Mouse (Mus musculus) fat pad, adult 2 months (tissue): ENCODE data around the gene Necab2.

ENCODE experiments used
- DNase-seq: peaks from one replicate; pipeline ENCODE4 v3.0.0-alpha.2; 2011; ENCODE audit warnings: low read depth, low spot score; ENCODE audit errors: extremely low read depth

Gene Necab2

GRCm38 (mm10) chr8:119447781-119448170, 1.3 kb downstream of the Necab2 start:
- DNase-seq: no peak

- no peak for DNase-seq
Observed at GRCm38 (mm10) chr8:119449627-119450026, 3.1 kb downstream of the Necab2 start.

- DNase-seq: no peak
Observed at GRCm38 (mm10) chr8:119451131-119451530, 4.6 kb downstream of the Necab2 start.

GRCm38 (mm10) chr8:119452919-119453318, 6.4 kb downstream of the Necab2 start:
- DNase-seq: no peak

GRCm38 (mm10) chr8:119456045-119456444, 9.5 kb downstream of the Necab2 start:
- no peak for DNase-seq

- no peak for DNase-seq
Observed at GRCm38 (mm10) chr8:119459724-119460123, 13.2 kb downstream of the Necab2 start.

GRCm38 (mm10) chr8:119461356-119461755, 14.8 kb downstream of the Necab2 start:
- DNase-seq: no peak

GRCm38 (mm10) chr8:119463709-119464108, 17.2 kb downstream of the Necab2 start:
- DNase-seq: no peak

- DNase-seq: no peak
Observed at GRCm38 (mm10) chr8:119466105-119466504, 19.6 kb downstream of the Necab2 start.

GRCm38 (mm10) chr8:119466794-119467193, 20.3 kb downstream of the Necab2 start:
- DNase-seq: no peak

GRCm38 (mm10) chr8:119468091-119468490, 21.6 kb downstream of the Necab2 start:
- no peak for DNase-seq

GRCm38 (mm10) chr8:119478684-119479083, 32.2 kb downstream of the Necab2 start:
- no peak for DNase-seq

- DNase-seq: no peak
Observed at GRCm38 (mm10) chr8:119484145-119484896, 37.8 kb downstream of the Necab2 start.

GRCm38 (mm10) chr8:119487093-119487492, 40.6 kb downstream of the Necab2 start:
- DNase-seq: no peak

- DNase-seq: no peak
Observed at GRCm38 (mm10) chr8:119496848-119497247, 50.3 kb downstream of the Necab2 start.

GRCm38 (mm10) chr8:119499836-119500235, 53.3 kb downstream of the Necab2 start:
- no peak for DNase-seq

GRCm38 (mm10) chr8:119501598-119501997, 55.1 kb downstream of the Necab2 start, which contains the start of gene Slc38a8:
Gene Slc38a8, minus strand, starts transcription at chr8:119501698.
- no peak for DNase-seq

GRCm38 (mm10) chr8:119502111-119502510, 55.6 kb downstream of the Necab2 start:
- DNase-seq: no peak

- DNase-seq: no peak
Observed at GRCm38 (mm10) chr8:119503191-119503767, 56.8 kb downstream of the Necab2 start.

- DNase-seq: no peak
Observed at GRCm38 (mm10) chr8:119505488-119505887, 59.0 kb downstream of the Necab2 start.

GRCm38 (mm10) chr8:119506106-119506505, 59.6 kb downstream of the Necab2 start:
- no peak for DNase-seq

GRCm38 (mm10) chr8:119510471-119510870, 64.0 kb downstream of the Necab2 start:
- DNase-seq: no peak

GRCm38 (mm10) chr8:119511722-119512121, 65.2 kb downstream of the Necab2 start:
- no peak for DNase-seq
